Mouse (Mus musculus) myocyte (in vitro differentiated cells): ENCODE data around the gene Pole4.

ENCODE experiments used
- MAX ChIP-seq: IDR thresholded peaks from one replicate; pipeline ENCODE4 v1.6.1; 2011; ENCODE audit warnings: low read depth, mild to moderate bottlenecking, control low read depth
- POLR2AphosphoS2 ChIP-seq: IDR thresholded peaks from one replicate; pipeline ENCODE4 v1.6.1; 2011; ENCODE audit warnings: low read depth, control low read depth; ENCODE audit not compliant: insufficient read length

GRCm38 (mm10) chr6:82613201-82613600 is 92.0 kb downstream of the Pole4 start:
- TF ChIP-seq MAX = no peak
- no peak for TF ChIP-seq POLR2AphosphoS2
